Mouse (Mus musculus) cerebellum, adult 11 months (tissue): ENCODE measurements around the gene Fndc3b.

Experiments used
- DNase-seq: peaks from one replicate; pipeline ENCODE4 v3.0.0; 2022

Fndc3b gene

DNA sequence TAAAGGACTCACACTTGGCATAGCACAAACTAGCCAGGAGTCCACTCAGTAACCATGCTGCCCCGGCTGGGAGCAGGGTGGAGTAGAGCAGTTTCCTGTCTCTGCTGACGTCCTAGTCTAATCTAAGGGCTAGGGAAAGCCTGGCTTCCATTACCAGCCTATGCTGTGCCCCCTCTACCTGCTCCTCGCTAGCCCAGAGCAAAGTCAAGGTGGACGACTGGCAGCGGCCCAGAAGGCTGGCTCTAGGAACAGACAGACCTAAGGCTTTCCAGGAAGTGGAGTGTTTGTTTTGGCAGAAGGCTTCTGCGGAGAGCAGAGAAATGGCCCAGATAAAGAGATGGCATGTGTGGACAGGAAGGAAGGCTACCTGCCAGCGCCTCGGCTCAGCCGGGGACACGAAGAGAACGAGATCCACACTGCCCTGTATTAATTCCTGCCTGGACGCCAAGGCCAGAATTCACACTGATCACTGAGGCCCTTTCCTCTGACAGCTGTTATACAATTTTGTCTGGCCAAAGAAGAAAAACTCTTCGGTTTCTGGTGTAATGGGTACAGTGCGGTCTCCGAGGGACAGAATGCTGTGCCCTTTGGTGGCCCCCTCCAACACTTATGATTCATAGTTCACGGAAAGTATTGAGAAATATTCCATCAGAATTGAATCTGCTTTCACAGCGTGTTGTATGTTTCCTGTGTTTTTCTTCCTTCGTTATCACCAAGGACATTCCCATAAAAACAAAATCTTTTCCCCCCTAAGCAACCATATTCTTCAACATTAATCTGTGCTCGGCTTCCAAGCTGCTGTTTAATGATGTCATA lies 94.5 kb downstream of the Fndc3b start:
- peak; percentile 82 for DNase-seq

DNA sequence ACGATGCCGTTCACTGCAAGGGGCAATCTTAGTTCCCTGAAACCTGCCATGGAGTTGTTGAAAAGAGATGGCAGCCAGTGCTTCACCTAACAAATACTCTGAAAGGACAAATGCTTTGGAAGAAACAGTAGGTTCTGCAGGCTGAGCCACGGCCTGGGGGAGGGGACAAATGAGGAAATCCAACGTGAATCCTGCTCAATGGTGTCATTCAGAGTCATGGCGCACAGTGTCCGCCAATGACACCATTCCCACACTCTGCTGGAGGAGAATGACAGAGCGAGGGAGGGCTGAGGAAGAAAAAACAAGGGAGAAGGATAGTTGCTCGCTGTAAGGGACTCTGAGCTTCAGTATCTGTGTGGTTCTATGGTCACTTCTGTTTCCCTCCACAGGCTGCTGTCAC lies 95.6 kb downstream of the Fndc3b start:
- no peak for DNase-seq

DNA sequence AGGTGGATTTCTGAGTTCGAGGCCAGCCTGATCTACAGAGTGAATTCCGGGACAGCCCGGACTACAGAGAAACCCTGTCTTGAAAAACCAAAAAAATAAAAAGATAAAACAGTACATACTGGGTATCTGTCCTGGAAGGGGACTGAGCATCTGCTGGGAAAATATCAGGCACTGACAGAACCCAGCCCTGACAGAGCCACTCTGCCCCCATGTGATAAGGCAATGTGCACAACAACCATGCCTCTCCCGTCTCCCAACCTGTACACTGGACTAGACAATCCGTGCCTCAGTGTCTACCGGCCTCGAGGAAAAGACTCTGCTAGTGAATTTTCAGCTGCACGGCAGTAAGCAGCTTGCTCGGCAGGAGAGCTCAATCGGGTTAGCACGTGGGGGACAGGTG lies 97.3 kb downstream of the Fndc3b start:
- no peak for DNase-seq

DNA sequence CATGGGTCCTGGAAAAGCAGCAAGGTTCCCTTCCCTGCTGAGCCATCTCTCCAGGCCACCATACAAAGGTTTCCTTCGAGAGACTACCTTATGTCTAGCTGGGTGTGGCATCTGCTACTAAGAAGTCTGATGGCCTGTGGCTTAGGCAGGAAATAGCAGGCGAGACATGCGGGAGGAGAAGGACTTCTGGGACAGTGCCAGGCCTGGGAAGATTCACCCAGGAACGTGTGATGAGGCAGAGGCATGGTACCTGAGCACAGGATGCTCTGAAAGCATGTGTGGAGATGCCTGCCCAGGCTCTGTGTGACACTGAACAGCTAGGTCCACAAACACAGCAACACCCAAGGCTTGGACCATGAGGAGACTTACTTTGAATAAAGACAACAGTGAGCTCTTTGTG lies 98.1 kb downstream of the Fndc3b start:
- no peak for DNase-seq

DNA sequence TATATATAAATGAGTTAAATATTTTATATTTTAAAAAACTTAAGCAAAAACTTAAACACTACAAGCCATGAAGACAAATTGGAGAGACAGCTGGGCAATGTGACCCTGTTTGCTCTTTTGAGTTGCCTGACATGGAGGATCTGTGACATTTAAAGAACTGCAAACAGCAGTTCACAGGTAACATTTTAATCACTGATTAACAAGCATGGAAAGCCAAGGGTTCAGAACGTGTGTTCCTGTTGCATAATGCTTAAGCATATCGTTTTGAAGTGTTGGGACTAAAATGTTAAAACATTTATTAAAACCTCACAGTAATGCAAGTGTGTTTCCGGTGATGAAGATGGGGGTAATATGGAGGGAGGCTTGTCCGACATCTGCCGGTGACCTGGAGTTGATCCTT lies 99.1 kb downstream of the Fndc3b start:
- DNase-seq = no peak

DNA sequence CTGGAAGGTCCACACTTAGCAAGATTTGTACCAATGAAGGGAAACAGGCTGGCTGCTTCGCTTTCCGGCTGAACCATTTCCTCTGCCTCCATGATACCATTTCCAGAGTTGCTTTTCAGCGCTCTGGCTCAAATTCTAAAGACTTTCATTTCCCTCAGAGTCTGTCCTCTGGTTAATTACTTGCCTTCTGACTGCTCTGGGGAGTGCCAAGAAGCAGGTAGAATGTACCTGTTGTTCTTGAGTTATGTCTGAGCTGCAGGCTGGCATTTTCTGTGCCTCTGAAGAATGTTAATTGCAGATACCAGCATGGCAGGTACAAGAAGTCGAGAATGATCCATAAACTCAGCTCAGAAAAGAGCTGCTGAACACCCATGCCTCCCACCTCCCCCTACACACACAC lies 100.6 kb downstream of the Fndc3b start:
- DNase-seq = no peak

DNA sequence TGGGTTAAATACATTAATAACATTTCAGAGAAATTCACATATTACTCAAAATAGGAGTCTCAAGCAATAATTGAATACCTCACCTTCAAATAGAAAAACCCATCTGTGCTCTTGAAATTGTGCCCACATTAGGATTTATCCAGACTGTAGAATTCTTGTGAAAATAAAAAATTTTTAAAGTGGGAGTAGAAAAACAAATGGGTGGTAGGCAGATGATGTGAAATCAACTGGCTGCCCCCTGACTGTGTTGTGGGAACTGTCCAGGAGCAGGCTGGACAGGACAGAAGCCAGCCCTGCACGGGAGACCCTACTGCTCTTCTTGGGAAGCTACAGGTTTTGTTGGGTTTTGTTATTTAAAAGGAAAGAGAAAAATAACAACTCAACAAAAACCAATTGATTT lies 101.0 kb downstream of the Fndc3b start:
- no peak for DNase-seq

DNA sequence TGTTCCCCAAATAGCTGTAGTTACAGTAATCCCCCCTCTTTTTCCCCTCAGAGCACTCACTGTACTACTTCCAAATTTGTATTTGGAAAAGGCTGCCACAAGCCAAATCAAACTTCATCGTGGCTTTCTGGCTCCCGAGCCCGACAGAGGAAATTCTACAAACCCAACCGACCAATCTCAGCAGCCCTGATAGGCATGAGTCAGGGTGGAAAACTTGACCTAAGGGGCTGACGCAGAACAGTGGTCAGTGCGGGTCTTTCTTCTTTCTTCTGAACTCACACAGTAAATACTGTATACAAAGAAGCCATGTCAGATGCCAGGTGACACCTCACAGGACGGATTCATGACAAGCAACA lies 103.3 kb downstream of the Fndc3b start:
- no peak for DNase-seq

DNA sequence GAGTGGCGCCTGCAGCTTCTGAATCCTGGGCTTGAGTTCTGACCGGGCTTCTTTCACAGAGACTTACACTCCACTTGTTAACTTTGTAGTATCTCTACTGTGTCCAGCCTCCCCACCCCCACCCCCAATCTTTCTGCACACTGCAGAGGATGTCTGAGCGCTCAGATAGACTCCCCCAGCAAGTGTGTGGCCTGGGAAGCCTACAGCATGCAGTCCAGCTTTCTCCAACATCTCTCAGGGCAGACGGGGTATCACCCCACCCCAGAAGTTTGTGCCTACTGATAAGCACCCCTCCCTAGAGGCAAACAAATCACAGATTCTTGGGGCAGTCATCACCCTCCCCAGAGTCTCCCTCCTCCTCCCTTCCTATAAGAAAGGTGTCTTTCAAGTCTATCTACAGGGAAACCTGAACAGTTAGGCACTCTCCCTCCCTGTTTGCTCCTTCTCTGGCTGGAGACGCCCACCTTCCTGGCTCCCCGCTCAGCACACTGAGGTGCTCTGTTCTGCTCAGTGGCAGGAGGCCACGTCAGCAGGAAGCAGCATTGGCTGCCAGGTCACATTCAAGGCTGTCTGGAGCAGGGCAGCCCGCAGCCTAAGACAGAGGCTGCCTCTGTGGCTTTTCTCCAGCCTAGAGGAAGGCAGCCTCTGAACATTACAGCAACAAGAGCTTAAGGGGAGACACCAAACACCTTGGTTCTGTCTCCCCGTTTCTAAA lies 103.9 kb downstream of the Fndc3b start:
- DNase-seq = no peak

DNA sequence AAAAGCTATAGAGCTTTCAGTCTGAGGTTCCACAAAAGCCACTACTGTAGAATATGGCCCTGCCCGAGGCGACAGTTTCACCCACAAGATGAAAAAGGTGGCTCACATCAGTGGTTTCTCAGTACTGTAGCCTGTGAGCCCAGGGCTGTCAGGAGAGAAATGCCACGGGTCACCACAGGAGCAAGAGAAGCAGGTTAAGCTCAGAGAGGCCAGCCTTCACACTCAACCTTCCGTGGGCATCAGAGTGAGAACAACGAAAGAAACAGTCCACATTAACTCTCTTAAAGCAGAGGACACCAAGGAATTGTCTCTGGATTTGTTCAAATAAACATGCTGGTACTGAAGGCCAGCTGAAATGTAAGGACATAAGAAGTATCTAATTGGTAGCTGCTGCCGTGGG lies 104.5 kb downstream of the Fndc3b start:
- no peak for DNase-seq

DNA sequence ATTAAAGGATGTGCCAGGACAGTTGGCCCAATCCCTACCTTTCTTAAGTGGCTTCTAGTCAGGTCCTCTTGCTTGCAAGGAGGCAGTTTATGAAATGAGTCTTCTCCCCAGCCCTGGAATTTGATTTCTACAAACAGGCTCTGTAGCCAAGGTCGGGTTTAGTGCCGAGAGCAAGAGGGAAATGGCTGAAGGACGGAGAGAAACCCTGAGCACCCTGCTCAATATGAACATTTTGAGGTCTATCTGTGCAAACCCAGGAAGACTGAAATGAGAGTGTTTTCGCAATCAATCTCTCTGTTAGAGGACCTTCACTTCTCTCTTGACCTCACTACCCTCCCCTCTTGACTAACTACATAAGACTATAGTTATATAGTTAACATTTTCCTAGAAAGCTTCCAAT lies 105.5 kb downstream of the Fndc3b start:
- no peak for DNase-seq

DNA sequence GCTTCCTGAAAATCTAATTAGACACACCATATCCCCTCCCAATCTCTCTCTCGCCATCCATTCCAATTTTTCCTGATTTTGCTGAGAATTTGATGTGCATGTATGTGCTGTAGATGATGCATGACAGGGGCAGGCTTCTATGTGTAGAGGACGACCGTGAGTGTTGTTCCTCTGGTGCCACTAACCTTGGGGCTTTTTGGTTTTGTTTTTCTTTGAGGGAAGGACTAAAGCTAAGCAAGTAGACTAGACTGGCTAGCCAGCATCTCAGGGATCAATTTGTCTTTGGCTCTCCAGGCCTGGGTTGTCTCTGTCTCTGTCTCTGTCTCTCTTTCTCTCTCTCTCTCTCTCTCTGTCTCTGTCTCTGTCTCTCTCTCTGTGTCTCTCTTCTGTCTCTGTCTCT lies 106.0 kb downstream of the Fndc3b start:
- DNase-seq = no peak

DNA sequence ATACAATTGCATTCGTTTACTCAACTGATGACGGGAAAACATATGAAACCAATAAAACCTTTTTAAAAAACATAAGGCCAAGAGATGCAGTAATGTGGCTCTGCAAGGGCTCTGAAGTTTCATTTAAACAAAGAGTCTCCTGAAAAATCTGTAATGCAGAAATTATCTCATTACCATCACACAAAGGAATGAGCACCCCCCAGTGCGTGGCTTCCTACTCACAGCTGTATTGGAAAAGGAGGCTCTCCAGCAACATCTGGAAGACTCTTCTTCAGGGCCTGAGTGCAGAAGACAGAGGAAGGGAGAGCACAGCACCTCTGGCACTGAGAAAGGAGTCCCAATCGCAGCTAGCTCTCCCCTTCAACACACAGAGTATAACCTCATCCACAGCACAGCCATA lies 106.5 kb downstream of the Fndc3b start:
- no peak for DNase-seq

DNA sequence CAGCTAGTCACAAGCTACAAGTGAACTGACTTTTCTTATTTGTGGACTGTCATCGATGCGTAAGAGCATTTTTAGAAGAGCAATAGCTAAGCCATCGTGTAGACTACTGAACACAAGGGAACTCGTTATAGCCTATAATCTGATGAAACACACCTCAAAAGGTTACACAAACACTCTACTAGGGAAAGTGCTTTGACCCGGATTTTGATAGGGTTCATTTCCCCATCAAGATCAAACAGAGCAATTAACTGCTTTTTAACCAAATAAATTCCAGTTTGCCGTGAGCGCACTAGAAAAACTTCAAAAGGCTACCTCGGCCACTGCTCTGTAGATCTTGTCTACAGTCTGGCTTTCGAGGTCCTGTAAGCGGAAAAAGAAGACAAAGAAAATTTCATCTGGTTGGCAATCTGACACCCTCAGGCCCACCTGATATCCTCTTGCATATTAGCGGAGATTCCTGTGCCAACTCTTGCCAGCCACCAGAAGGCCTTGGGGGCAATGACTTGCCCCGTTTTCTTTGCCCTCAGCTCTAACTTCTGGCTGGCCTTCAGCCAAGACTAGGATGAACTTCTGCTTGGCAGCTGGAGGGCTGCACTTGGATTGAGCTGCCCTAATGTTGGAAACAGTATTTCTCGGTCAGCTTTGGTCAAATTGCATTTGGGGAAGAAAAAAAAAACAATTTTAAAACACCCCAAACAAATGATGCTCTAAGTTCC lies 107.0 kb downstream of the Fndc3b start:
- DNase-seq = no peak

DNA sequence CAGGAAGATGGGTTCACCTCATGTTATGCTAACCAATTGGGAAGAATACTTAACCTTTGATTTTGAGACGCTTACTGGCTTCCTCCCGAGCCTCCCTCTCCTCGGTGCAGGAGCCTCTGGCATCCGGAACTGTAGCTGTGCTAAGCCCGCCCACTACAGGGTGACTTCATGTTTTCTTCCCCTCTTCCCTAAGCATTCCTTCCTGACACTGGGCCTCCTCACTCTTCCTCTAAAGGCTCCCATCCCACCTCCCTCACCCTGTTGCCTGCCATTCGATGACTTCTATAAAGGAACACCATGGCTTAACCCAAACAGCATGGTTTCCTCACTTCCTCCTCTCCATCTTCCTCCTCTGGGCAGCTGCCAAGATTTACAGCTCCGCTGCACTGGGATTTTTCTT lies 110.5 kb downstream of the Fndc3b start:
- DNase-seq = no peak

DNA sequence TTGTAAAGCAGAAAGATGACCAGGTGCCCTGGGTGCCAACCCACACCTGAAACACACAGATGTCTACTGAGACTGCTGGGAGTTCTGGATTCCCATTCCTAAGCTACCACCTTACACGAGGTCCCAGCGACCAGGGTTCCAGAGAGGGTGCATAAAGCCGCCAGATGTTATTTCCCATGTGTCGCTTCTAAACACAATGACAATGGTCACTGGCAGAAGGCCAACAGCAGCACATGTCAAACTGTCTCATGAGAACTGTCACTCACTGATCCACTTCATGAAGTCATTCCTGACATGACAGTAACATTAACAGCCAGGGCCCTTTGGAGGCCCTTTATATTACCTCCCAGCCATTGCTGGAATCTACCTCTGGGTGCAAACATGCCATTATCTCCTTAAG lies 110.9 kb downstream of the Fndc3b start:
- no peak for DNase-seq

DNA sequence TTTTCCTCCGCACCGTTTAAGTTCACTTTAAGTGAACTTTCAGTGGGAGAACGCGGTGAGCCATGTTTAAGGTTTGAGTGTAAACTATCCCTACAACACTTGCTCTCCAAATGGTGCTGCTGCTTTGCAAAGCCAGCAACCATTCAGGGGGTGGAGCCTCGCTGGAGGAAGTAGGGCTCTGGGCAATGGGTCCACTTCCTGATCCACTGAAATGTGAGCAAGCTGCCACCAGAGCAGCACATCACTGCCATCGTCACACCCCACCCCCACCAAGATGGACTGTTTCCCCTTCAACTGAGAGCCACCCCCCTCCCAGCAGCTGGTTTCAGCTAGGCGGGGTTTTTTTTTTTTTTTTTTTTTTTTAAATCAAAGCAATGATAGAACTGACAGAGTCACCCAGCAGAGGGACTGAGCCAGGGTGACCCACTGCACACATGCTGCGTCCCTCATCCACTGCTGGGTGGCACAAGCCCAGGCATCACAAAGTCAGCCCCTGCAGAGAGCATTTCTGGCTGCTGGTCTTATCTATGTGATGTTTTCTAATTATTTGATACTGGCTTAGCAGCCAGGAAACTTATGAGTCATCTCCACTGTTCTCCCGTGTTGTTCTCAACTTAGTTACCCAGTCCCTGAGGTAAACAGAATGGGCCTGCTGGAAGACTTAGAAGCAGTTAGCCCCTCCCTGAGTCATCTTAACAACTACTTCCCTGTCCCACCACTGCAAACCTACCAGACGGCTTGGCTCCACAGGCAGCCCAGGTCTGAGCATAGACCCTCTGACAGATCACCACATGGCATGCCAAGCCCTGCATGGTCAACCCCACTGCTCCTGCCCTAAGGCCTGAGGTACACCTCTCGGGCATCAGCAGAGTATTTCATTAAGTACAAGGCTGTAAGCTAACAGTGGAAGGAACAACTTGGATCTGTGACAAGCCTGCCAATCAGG lies 112.4 kb downstream of the Fndc3b start:
- DNase-seq = no peak

DNA sequence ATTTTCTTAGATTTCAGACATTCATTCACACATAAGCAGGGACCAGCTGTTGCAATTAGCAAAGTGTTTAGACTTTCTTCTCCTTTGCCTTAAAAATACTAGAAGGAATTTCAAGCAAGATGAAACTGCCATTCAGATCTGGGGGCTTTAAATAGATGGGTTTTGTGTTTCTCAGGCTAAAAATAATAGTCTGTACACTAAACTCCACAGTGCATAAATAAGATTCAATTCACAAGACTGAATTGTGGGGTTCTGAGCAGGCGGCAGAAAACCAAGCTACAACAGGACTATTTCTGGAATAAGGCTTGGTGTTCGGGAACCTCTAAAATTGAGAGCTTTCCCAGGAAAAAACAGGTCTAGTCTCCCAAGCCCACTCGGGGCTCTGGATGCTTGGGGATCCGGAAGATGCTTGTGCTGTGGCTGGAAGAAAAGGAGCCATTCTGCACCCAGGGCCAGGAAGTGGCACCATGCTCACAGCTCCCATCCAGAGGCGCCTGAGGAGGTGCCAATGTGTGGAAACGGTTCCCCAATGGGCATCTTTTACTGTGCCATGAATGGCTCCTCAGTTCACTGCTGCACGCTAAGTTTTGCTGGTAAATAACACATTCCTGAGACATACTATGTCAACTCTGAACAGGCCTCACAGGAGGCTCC lies 117.5 kb downstream of the Fndc3b start:
- no peak for DNase-seq

DNA sequence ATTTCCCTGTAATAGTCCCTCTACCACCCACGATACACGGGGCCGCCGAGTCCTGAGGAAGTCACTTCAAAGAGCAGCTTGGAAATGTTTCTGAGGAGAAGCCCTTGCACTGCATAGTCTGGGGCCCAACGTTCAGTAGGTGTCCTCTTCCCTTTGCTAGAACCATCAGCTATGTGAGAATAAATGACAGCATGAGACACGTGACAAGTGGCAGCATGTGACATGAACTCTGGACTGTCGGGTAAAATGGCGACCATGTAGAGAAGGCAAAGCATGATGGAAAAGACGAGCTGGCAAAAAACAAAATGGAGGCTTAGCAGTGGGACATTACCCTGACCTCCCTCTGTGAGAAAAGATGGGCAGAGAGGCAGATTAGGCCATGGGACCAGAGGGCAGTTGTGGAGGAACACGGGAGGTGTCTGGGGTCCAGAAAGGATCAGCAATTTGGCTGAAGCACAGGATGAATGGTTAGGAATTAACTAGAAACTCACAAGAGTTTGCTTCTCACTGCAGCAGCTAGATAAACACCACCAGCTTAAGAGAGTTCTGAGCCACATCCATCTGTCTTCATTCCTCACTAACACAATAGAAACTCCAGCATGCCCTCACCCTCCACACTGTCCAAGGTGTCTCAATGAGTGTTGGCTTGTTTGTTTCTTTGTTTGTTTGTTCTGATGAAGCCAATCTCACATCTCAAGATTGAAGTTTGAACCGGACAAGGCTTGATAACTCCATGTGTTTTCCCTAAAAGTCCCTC lies 118.2 kb downstream of the Fndc3b start:
- DNase-seq = no peak

DNA sequence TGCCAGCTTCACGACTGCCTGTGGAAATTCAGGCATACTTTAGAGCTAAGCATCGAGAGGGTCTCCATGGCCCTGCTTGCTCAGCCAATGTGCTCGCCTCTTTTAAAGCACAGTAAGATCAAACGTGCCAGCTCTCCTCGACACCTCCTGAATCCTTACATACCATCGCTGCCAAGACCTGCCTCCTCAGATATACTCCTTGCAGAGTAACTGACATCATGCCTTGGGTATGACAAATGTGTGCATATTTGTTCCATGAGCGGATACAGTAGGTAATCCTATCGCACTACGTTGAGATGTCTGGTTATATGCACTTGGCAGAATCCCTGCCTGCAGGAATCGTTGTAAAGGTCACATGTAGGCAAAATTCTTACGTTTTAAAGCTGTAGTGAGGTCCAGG lies 120.3 kb downstream of the Fndc3b start:
- DNase-seq = no peak

DNA sequence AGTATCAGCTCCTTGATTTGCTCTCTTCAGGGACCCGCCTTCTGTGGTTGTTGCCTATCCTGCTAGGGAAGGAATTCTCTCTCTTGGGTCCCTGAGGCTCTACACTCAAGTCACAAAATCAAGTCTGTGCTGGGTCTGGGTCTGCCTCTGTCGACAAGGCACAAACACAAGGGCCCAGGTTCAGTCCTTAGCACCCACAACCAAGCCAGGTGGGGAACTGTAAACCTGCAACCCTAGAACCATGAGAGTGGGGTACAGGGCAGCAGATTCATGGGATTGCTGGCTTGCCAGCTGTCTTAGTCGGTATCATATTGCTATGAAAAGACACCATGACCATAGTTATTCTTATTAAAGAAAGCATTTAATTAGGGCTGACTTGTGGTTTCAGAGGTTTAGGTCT lies 121.8 kb downstream of the Fndc3b start:
- no peak for DNase-seq

DNA sequence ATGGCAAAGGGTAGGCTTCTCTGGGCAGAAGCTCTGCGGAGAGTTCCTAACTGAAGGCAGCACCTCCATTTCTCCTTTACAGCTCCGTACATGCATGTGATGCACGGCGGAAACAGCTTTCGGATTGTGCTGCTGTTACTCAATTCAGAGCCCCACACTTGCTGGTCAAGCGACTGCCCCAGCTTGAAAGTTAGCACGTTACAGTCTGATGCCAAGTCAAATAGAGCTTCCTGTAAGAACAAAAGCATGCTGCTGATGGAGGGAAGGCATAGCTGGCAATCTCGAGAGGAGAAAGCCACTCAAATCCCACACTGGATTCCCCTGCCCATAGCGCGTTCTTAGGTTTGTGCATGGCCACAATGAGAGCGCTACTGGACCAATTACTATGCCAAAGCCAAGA lies 122.5 kb downstream of the Fndc3b start:
- no peak for DNase-seq
